Mouse (Mus musculus): Measurements from ENCODE around the gene Strip2. TPM values are rescaled to one million over a fixed set of nuclear protein-coding genes. Genes with fewer than 3 reads are reported as not detected.

Gene Strip2
- total and polyA plus RNA-seq, 3 experiments, result 0.12 to 0.39 TPM; not detected in 1

DNA sequence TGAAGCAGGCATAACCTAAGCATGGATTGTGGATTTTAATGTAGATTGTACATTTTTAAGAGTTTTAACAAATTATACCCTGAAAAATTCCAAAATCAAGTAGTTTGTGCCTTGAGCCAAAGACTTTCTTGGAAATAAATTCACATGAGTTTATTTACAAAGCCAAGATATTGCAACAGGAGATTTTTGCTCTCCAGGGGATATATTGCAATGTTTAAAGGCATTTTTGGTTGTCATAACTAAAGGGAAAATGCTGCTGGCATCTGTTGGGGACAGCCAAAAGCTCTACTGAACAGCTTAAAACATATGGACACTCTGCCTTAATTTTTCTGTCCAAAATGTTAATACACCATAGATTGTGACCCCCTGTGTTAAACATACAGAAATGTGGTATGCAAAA lies 2.7 kb upstream of the Strip2 start:
- no peak for DNase-seq (ENCODE audit: low read depth, low spot score)
- TF ChIP-seq POLR2A (IDR thresholded peaks at IDR 0.05; ENCODE audit: control insufficient read depth in 1 of 2, insufficient read depth in 1 of 2, low read depth in 1 of 2, low read length in 2 of 2, poor library complexity in 1 of 2), result no peak
- no peak for TF ChIP-seq NRF1 (IDR thresholded peaks at IDR 0.05; ENCODE audit: insufficient read depth, low read depth, low read length, poor library complexity, severe bottlenecking)
- no peak for TF ChIP-seq ZMIZ1 (IDR thresholded peaks at IDR 0.05; ENCODE audit: low read depth, low read length)
- no peak for TF ChIP-seq ETS1 (IDR thresholded peaks at IDR 0.05; ENCODE audit: low read depth, low read length)
- TF ChIP-seq TCF12 (IDR thresholded peaks at IDR 0.05; ENCODE audit: low read depth, low read length), result no peak
- no peak for TF ChIP-seq POLR2AphosphoS2 (IDR thresholded peaks at IDR 0.05; ENCODE audit: low read length)
- TF ChIP-seq EP300 (IDR thresholded peaks at IDR 0.05; ENCODE audit: low read depth in 1 of 2, low read length in 2 of 2), result no peak
- no peak for TF ChIP-seq MYC (IDR thresholded peaks at IDR 0.05; ENCODE audit: low read depth, low read length)
- no peak for TF ChIP-seq MEF2A (IDR thresholded peaks at IDR 0.05; ENCODE audit: extremely low read depth, insufficient replicate concordance, low read depth, low read length, poor library complexity, severe bottlenecking)
- no peak for TF ChIP-seq CTCF (IDR thresholded peaks at IDR 0.05 in 2 of 3, conservative IDR thresholded peaks at IDR 0.05 in 1 of 3; ENCODE audit: control insufficient read depth in 1 of 3, insufficient read depth in 1 of 3, low read depth in 2 of 3, low read length in 3 of 3, poor library complexity in 1 of 3, severe bottlenecking in 1 of 3)
- no peak for TF ChIP-seq RCOR1 (IDR thresholded peaks at IDR 0.05; ENCODE audit: low read depth, low read length)
- TF ChIP-seq BHLHE40 (IDR thresholded peaks at IDR 0.05; ENCODE audit: borderline replicate concordance, low read depth, low read length), result no peak
- Histone ChIP-seq H3K27ac (ENCODE audit: control insufficient read depth, low read depth, low read length) (no peak overlapping the region), H3K9ac (ENCODE audit: control insufficient read depth, low read depth, low read length, poor library complexity, severe bottlenecking) (no peak overlapping the region), H3K9me3 (replicated peaks; ENCODE audit: insufficient read depth, low read length) (no peaks in the 10 kb centered on the region), H3K27me3 (ENCODE audit: control insufficient read depth in 1 of 2, insufficient read depth in 2 of 2, low read length in 2 of 2) (peaks cover 3 to 6% of the 10 kb centered on the region in 2 experiments; a peak in 2 of 4 replicates), H3K4me3 (ENCODE audit: control insufficient read depth in 1 of 2, insufficient read depth in 1 of 2, low read depth in 2 of 2, low read length in 2 of 2) (no peak overlapping the region), H3K4me1 (ENCODE audit: control insufficient read depth in 1 of 2, insufficient read depth in 2 of 2, low read length in 2 of 2) (peaks cover 0 to 3% of the 10 kb centered on the region in 2 experiments; a peak in 1 of 4 replicates), H3K36me3 (ENCODE audit: control insufficient read depth in 1 of 2, insufficient read depth in 2 of 2, low read length in 2 of 2) (no peaks in the 10 kb centered on the region), H3K79me2 (ENCODE audit: control insufficient read depth, insufficient read depth, low read length, poor library complexity) (no peaks in the 10 kb centered on the region; the same call in 1 of the 2 replicates)

- no peak for TF ChIP-seq USF1 (IDR thresholded peaks at IDR 0.05; ENCODE audit: low read depth, low read length)
- TF ChIP-seq MEF2A (IDR thresholded peaks at IDR 0.05; ENCODE audit: extremely low read depth, insufficient replicate concordance, low read depth, low read length, poor library complexity, severe bottlenecking), result no peak
- no peak for TF ChIP-seq GABPA (IDR thresholded peaks at IDR 0.05; ENCODE audit: low read depth, low read length)
- no peak for TF ChIP-seq ZC3H11A (IDR thresholded peaks at IDR 0.05; ENCODE audit: low read depth, low read length)
- no peak for TF ChIP-seq MAX (IDR thresholded peaks at IDR 0.05; ENCODE audit: low read length)
- TF ChIP-seq SMC3 (IDR thresholded peaks at IDR 0.05; ENCODE audit: low read depth, low read length), result no peak
- no peak for TF ChIP-seq MYB (IDR thresholded peaks at IDR 0.05; ENCODE audit: low read depth, low read length)
- no peak for TF ChIP-seq ZMIZ1 (IDR thresholded peaks at IDR 0.05; ENCODE audit: low read depth, low read length)
- no peak for TF ChIP-seq POLR2AphosphoS5 (IDR thresholded peaks at IDR 0.05; ENCODE audit: borderline replicate concordance, low read depth, low read length)
- no peak for TF ChIP-seq MXI1 (IDR thresholded peaks at IDR 0.05; ENCODE audit: low read depth, low read length)
- no peak for TF ChIP-seq ETS1 (IDR thresholded peaks at IDR 0.05; ENCODE audit: low read depth, low read length)
- TF ChIP-seq ELF1 (IDR thresholded peaks at IDR 0.05; ENCODE audit: low read depth, low read length), result no peak
- TF ChIP-seq SIN3A (IDR thresholded peaks at IDR 0.05; ENCODE audit: low read length), result no peak
- TF ChIP-seq TCF12 (IDR thresholded peaks at IDR 0.05; ENCODE audit: low read depth, low read length), result no peak
- TF ChIP-seq UBTF (IDR thresholded peaks at IDR 0.05; ENCODE audit: borderline replicate concordance, insufficient read depth, low read depth, low read length), result no peak
- Histone ChIP-seq H3K79me2 (ENCODE audit: control insufficient read depth, insufficient read depth, low read length, poor library complexity) (no peaks in the 10 kb centered on the region; the same call in 1 of the 2 replicates), H3K4me1 (ENCODE audit: control insufficient read depth in 1 of 2, insufficient read depth in 2 of 2, low read length in 2 of 2) (peaks cover 0 to 3% of the 10 kb centered on the region in 2 experiments; a peak in 1 of 4 replicates), H3K9ac (ENCODE audit: control insufficient read depth, low read depth, low read length, poor library complexity, severe bottlenecking) (no peak overlapping the region), H3K9me3 (replicated peaks; ENCODE audit: insufficient read depth, low read length) (no peaks in the 10 kb centered on the region), H3K36me3 (ENCODE audit: control insufficient read depth in 1 of 2, insufficient read depth in 2 of 2, low read length in 2 of 2) (no peaks in the 10 kb centered on the region), H3K27me3 (ENCODE audit: control insufficient read depth in 1 of 2, insufficient read depth in 2 of 2, low read length in 2 of 2) (peaks cover 3 to 6% of the 10 kb centered on the region in 2 experiments; a peak in 2 of 4 replicates), H3K27ac (ENCODE audit: control insufficient read depth, low read depth, low read length) (no peak overlapping the region), H3K4me3 (ENCODE audit: control insufficient read depth in 1 of 2, insufficient read depth in 1 of 2, low read depth in 2 of 2, low read length in 2 of 2) (peak overlapping the region in 1 of 2 experiments; percentile 87; a peak in 1 of 4 replicates)
- no peak for DNase-seq (ENCODE audit: low read depth, low spot score)
Observed at GRCm38 (mm10) chr6:29915836-29916235, 976 bp upstream of the Strip2 start.
